Mouse (Mus musculus) midbrain, embryonic 10.5 days (tissue): ENCODE results near the gene Ercc5. TPM values are rescaled to one million over a fixed set of nuclear protein-coding genes. Genes with fewer than 3 reads are reported as not detected.

Source experiments
- DNase-seq: peaks from one replicate; pipeline ENCODE4 v3.0.0-alpha.2; 2017; ENCODE audit warnings: low spot score
- H3K27ac ChIP-seq: fragments of 300-500 bp; sonication (generic); replicated peaks from 2 replicates; pipeline ENCODE4 v1.5.1; 2016; ENCODE audit warnings: mild to moderate bottlenecking
- H3K27me3 ChIP-seq: fragments of 300-500 bp; sonication (generic); 2 replicates; pipeline ENCODE4 v1.6.1; 2016; ENCODE audit warnings: low read depth, mild to moderate bottlenecking; ENCODE audit not compliant: poor library complexity, severe bottlenecking
- H3K36me3 ChIP-seq: fragments of 300-500 bp; sonication (generic); 2 replicates; pipeline ENCODE4 v1.6.1; 2016; ENCODE audit warnings: mild to moderate bottlenecking, moderate library complexity
- H3K4me1 ChIP-seq: fragments of 300-500 bp; sonication (generic); 2 replicates; pipeline ENCODE4 v1.6.1; 2016
- H3K4me3 ChIP-seq: fragments of 300-500 bp; sonication (generic); 2 replicates; pipeline ENCODE4 v1.5.1; 2016; ENCODE audit warnings: mild to moderate bottlenecking, moderate library complexity
- H3K9me3 ChIP-seq: fragments of 300-500 bp; sonication (generic); replicated peaks from 2 replicates; pipeline ENCODE4 v1.6.1; 2016; ENCODE audit warnings: mild to moderate bottlenecking
- WGBS: fragments of 180-500 bp; shearing (Covaris S2); methylation state at CpG from one replicate; pipeline ENCODE4 v1.1.7; 2016; 5-methylcytosine and 5-hydroxymethylcytosine counted together
- polyA plus RNA-seq: library from polyadenylated mRNA; unstranded; fragments of >200 nt; fragmentation: Nextera tagmentation; extraction: Ambion mirVana; gene quantifications from 2 replicates; pipeline ENCODE4 v1.2.1, GENCODE M21; 2016

Ercc5 gene
- polyA plus RNA-seq, 1 experiment from 2014 or later, result 29.0 TPM

GRCm38 (mm10) chr1:44202876-44203275 lies 55.3 kb downstream of the Ercc5 start:
- H3K4me3 ChIP-seq, result no peak overlapping the region
- H3K36me3 ChIP-seq, result no peaks in the 10 kb centered on the region
- H3K4me1 ChIP-seq, result peaks cover 10% of the 10 kb centered on the region
- peaks cover 9% of the 10 kb centered on the region for H3K27me3 ChIP-seq
- WGBS, result 90% methylated on average over 15 of the region's 15 CpGs
- no peak overlapping the region for H3K27ac ChIP-seq
- H3K9me3 ChIP-seq, result no peaks in the 10 kb centered on the region
- no peak for DNase-seq

- WGBS, result 52% methylated on average over 2 of the region's 2 CpGs
- Histone ChIP-seq H3K4me1 (no peaks in the 10 kb centered on the region), H3K9me3 (no peaks in the 10 kb centered on the region), H3K27ac (no peak overlapping the region), H3K36me3 (no peaks in the 10 kb centered on the region), H3K4me3 (no peak overlapping the region), H3K27me3 (no peaks in the 10 kb centered on the region)
- no peak for DNase-seq
Observed at GRCm38 (mm10) chr1:44214443-44214842, 66.9 kb downstream of the Ercc5 start.

- Histone ChIP-seq H3K27ac (no peak overlapping the region), H3K27me3 (no peaks in the 10 kb centered on the region), H3K4me3 (no peak overlapping the region), H3K9me3 (no peaks in the 10 kb centered on the region), H3K36me3 (no peaks in the 10 kb centered on the region), H3K4me1 (no peaks in the 10 kb centered on the region)
- DNase-seq, result no peak
- 84% methylated on average over 2 of the region's 2 CpGs for WGBS
Observed at GRCm38 (mm10) chr1:44216352-44217116, 69.0 kb downstream of the Ercc5 start.

- H3K9me3 ChIP-seq, result no peaks in the 10 kb centered on the region
- H3K27me3 ChIP-seq, result no peaks in the 10 kb centered on the region
- 71% methylated on average over 2 of the region's 2 CpGs for WGBS
- no peaks in the 10 kb centered on the region for H3K36me3 ChIP-seq
- no peaks in the 10 kb centered on the region for H3K4me1 ChIP-seq
- DNase-seq, result no peak
- no peak overlapping the region for H3K4me3 ChIP-seq
- H3K27ac ChIP-seq, result no peak overlapping the region
Observed at GRCm38 (mm10) chr1:44217118-44217517, 69.6 kb downstream of the Ercc5 start.

GRCm38 (mm10) chr1:44218876-44219275 lies 71.3 kb downstream of the Ercc5 start, which contains the start of gene Mettl21e:
Gene Mettl21e (minus strand): TSS chr1:44218961.
- 95% methylated on average over 1 of the region's 1 CpGs for WGBS
- Histone ChIP-seq H3K4me1 (no peaks in the 10 kb centered on the region), H3K36me3 (no peaks in the 10 kb centered on the region), H3K4me3 (no peak within 1 kb of the TSS), H3K9me3 (no peaks in the 10 kb centered on the region), H3K27ac (no peak within 1 kb of the TSS), H3K27me3 (no peaks in the 10 kb centered on the region)
- DNase-seq, result no peak

- no peak overlapping the region for H3K27ac ChIP-seq
- no peaks in the 10 kb centered on the region for H3K36me3 ChIP-seq
- no peaks in the 10 kb centered on the region for H3K9me3 ChIP-seq
- H3K4me3 ChIP-seq, result no peak overlapping the region
- no peaks in the 10 kb centered on the region for H3K27me3 ChIP-seq
- no peak for DNase-seq
- H3K4me1 ChIP-seq, result no peaks in the 10 kb centered on the region
- 49% methylated on average over 2 of the region's 2 CpGs for WGBS
Observed at GRCm38 (mm10) chr1:44229044-44229443, 81.5 kb downstream of the Ercc5 start.

Other genes starting within 250 kb of the Ercc5 start
- gene Tpp2, start 214.1 kb upstream of the Ercc5 start, polyA plus RNA-seq, result 71.1 and 71.9 TPM in 2 replicates
- 0.41 and 0.63 TPM in 2 replicates for gene Mettl21c, start 127.7 kb upstream of the Ercc5 start, polyA plus RNA-seq
- gene Gm8251, start 85.8 kb upstream of the Ercc5 start, polyA plus RNA-seq, result 0.16 and 0.22 TPM in 2 replicates
- gene Tex30, start 45.3 kb upstream of the Ercc5 start, polyA plus RNA-seq, result 105 and 118 TPM in 2 replicates
- 56.1 and 64.6 TPM in 2 replicates for gene Kdelc1, start 28.9 kb upstream of the Ercc5 start, polyA plus RNA-seq
- gene Bivm, start 28.8 kb upstream of the Ercc5 start, polyA plus RNA-seq, result 22.5 and 24.7 TPM in 2 replicates
- gene Mettl21e, start 71.2 kb downstream of the Ercc5 start, polyA plus RNA-seq, result not detected in 2 replicates